Mouse (Mus musculus) layer of hippocampus, adult 9-10 months (tissue): Measurements from ENCODE around the gene Peli2.
"Not testable (repeated sequence)": the region's sequence is repeated elsewhere in the genome, so short reads cannot be mapped to it uniquely, and the experiment has no call there.

Experiments
- DNase-seq: peaks from one replicate; pipeline ENCODE4 v3.0.0; 2022; ENCODE audit warnings: low spot score

The Peli2 gene

DNA sequence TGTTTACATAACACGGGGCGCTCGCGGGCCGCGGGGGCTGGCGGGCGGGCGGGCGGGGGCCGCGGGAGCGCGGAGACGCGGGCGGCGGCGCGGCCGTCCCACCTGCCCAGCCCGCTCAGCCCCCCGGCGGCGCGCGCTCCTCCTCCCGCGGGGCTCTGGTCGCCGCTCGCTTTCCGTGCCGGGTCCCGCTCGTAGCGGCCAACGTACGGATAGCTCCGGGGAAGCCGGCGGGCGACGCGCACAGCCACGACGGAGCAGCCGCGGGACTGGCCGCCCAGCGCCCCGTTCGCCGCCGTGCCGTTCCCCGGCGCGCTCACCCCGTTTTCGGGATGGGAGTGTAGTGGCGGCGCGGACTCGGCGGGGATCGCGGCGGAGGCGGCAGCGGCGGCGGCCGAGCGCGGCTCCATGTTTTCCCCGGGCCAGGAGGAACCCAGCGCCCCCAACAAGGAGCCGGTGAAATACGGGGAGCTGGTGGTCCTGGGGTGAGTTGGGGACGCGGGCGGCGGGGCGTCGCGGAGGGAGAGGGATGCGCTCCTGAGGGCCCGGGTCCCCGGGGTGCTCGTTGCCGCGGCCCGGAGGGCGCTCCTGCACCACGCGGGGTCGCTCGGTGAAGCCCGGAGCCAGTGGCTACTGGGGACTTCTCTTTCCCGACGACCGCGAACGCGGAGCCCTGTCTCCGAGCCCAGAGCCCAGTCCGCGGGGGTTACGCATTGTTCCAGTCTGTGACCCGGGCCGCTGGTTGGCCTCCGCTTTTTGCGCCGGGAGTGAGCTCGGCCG lies at the start of gene Peli2:
TSS of gene Peli2 (plus strand) at position 72 of the 777 bp plus-strand sequence.
- no peak for DNase-seq

DNA sequence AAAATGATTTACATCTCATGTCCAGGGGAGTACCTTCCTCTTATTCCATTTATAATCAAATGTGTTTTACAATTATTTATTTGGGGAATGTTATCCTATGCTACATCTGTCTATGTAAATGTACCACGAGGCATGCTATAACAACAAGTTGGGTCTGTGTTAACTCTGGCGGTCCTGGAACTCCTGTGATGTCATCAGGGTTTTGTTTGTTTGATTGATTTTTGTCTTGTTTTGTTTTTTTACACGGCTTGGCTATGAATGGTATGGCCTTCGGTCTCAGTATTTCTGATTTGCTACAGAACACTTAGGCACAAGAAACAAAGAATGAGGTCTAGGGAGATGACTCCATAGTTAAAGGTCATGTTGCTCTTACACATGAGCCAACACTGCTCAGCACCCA lies 48.5 kb upstream of the Peli2 start:
- DNase-seq, result no peak

DNA sequence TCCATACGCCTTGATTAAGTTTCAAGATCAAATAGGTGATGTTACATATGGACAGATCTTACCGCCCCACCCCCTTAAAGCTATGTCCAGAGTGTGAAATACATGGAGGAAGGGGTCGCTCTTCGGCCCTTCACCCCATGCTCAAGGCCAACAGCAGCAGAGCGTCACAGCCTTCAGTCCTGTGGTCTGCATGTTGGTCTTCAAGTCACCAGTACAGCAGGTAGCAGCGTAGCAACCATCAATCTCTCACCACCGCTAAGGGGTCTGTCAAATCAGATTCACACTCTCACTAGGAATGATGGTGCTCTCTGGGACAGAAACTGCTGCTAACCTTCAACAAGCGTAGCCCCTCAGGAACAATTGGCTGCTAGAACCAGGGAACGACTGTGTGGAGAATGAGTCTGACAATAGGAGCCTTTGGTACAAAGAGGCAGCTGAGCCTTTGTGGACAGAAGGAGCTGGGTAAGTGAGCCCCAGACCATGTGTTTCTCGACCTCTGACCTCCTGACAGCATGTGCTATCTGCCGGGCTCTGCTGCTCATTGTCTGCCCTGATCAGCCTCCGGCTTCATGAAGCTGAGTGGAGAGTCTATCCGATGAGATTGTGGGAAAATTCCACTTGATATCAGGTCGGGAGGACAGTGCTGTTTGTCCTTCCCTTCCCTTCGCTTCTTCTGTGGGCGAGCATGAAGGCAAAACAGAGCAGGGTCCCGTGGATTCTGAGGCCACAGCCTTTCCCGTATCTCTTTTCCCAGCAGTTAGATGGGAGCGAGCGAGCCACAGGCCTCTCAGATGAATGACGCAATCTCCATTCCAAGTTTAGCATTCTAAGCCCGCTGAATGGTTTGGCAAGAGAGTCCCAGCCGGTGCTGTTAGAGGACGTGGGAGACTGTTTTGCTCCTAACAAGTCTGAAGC lies 47.1 kb upstream of the Peli2 start:
- no peak for DNase-seq

DNA sequence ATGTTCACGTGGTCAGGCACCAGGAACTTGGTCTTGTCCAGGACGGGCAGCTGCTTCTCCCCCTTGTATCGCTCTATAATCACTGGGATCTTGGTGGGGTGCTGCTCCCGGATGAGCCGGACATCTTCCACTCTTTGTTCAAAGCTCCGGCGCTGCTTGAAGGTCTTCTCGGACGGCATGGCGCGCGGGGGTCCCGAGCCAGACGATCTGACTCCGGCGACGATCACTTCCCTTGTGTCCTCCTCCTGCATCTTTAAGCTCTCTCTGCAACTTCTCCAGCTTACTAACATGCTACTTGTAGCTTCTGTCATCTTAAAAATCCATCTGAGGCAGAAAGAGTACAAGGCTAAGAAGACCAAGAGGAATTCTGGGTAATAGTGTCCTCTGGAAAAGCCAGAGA lies 41.0 kb upstream of the Peli2 start:
- not testable (repeated sequence) for DNase-seq

DNA sequence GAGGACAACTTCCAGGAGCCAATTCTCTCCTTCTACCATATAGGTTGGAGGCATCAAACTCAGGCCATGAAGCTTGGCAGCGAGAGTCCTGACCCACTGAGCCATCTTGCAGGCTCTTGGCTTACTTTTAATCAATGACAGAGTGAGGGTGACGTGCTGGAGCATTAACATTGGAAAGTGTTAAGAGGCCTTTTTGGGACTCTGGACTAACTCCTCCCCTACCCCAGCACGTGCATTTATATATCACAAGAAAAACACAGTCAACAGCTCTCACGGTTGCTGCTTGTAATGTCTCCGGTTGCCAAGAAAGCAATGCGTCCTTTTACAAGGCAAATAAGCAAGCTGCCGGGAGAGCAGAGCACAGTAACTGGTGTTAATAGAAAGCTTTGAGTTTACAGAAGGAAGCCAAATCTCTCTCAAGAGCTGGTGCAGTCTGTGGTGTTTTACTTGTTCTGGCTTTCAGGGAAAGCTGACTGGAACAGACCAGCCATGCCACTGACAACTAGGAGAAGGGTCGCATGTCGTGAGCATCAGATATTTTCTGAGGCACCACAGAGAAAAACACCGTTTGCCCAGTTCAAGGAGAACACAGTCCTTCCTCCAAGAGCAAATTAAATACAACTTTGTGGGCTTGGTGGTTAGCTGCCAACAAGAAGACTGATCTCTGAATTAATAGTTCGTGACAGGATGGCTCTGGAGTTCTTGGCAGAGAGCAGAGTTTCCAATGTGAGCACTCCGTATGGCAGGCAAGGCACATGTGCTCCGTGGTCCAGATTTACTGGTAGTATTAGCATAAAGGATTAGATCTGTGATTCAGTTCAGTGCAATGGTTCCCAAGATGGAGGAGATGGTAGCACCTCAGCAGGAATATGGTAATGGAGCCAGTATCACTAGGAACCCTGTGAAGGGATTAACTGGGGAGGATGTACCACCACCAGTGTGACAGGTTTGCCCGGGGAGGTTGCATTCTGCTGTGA lies 36.5 kb upstream of the Peli2 start:
- DNase-seq, result no peak

DNA sequence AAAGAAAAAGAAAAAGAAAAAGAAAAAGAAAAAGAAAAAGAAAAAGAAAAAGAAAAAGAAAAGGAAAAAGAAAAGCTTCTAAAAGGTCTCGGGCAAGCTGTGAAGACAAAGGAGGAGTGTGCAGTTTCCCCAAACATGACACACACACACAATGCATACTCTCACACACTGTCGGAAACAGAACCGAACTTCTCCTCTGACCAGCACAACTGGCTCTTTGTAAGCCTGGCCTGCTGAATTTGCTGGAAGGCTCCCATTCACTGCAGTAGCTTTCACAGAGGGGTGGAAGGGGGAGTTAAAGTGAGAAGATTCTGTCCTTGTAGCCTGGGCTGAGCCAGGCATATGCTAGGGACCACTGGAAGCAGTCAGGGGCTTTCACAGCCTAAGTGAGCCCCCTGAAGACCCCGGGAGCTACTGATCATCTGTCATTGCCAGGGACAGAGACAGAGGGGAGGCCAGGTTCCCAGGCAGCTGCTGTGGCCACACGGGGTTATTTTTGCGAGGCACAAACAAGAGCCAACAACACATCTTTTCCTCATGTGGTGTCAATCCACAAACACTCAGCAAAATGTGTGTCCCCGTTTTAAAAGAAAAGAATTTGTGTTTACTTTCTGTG lies 33.8 kb upstream of the Peli2 start:
- DNase-seq, result no peak

DNA sequence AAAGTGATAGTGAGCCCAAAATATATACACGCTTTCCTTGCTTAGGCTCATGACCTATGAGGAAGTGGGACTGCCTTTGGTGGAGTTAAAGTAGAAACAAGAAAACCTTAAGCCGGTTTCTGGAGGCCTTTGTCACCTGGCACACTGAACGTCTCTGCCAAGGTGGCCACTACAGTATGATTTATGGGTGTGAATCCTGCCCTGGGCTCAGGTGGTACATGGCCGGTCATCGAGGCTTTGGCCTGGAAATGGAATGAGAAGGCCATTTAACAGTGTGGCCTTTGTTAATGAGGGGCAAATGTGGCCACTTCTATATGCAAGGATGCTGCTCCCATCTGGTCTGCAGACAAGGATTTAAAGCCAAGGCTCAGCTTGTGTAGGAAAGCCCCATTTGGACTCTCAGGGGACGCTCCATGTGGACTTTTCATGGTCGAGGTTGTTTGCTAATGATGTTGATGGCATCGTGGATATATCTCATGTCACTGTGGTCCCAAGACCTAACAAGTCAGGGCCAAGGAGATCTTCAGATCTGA lies 33.3 kb upstream of the Peli2 start:
- DNase-seq, result no peak

DNA sequence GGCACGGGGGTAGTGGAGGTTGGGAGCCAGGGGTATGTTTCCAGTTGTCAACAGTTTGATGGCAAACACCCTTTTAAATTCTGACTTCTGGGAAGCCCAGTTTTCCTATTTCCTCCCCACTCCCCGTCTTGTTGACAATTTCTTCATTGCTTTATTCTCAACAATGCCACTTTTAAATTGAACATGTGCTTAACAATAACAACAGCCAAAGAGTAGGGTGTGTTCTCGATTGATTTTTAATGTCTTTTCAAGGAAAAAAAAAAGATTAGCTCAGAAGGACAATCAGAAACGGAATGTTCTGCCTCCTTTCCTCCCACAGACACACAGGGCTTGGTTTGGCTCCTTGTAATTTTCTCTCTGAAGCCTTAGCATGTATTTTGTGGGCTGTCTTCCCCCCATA lies 30.2 kb upstream of the Peli2 start:
- no peak for DNase-seq

DNA sequence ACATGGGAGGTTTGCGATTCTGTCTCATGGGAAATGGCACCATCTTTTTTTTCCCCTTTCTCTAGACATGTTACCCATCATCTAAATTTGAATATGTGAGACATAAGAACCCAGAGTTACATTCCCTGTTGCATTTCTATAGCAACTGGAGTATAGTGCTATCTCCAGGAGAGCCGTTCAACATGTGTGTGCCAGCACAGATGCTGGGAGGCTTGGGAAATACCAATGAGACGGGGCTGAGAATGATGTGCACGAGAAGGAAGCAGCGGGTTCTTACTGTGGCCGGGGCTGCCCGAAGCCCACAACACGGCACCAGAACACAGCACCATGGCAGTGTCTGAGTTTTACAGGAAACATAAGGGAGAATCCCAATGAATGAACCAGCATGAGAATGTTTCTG lies 29.5 kb upstream of the Peli2 start:
- DNase-seq, result no peak

DNA sequence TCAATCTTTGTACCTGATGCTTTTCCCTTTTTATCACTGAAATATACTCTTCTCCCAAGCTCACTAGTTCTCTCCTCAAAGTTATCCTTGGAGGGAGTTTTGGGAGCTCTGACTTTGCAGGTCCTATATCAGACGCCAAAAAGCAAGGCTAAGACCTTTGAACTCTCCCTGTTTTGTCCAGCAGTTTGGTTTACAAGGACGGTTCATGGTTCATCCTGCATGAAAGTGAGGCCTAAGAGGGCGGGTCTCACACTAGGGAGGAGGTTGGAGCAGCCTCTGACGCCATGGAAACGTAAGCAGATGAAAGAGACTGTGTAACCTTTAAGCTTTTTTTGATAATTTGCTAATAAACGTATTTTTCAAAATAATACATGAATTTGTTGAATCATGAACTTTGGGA lies 22.4 kb upstream of the Peli2 start:
- DNase-seq, result no peak

DNA sequence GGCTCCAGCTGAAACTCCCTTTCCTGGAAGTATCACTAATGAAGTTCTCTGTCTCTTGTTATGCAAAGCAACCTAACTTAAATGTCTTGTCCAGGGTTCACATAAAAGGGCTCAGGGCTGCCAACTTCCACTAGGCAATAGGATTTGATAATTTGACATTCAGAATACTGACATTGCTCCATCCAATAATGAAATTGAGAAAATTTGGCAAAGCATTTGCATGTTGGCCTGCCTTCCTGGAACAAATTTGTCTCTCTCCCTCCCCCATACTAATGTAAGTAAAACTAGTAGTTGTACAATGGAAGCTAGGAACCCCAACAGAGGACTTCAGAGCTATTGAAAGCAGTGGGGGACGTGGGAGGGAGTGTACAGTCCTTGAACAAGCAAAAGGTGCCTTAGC lies 21.3 kb upstream of the Peli2 start:
- no peak for DNase-seq

DNA sequence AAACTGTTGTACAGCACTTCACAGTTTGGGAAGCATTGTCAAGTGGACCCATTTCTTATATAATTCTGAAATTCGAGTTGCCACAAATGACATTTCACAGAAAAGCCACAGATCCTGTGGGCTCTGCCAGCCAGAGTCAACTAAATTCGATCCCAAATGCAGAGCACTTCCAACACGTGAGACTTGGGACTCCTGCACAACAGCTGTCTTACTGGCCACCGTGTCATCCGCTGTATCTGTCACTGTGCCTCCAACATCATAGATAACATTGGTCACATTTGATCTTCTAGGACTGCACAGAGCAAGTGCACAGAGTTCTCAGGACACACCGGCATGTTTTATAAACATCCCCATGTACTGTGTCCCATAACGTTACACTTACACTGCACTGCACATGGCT lies 14.2 kb upstream of the Peli2 start:
- no peak for DNase-seq

DNA sequence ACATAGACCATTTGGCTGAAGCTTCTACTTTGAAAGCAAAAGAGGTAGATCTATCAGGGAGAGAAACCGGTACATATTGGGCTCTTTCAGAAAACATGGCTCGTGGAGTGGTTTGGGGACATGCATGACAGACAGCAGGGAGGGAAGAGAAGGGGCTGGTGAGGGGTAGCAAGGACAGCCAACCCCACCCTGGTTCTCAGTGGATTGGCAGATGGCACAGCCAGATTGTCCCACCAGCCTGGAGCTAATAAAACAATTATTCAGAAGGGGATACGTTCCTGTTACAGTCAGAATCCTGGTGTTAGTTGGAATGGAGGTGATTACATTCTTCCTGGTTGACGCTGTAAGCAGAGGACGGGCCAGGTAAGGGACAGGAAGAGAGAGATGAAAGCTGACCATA lies 2.6 kb upstream of the Peli2 start:
- DNase-seq, result no peak

DNA sequence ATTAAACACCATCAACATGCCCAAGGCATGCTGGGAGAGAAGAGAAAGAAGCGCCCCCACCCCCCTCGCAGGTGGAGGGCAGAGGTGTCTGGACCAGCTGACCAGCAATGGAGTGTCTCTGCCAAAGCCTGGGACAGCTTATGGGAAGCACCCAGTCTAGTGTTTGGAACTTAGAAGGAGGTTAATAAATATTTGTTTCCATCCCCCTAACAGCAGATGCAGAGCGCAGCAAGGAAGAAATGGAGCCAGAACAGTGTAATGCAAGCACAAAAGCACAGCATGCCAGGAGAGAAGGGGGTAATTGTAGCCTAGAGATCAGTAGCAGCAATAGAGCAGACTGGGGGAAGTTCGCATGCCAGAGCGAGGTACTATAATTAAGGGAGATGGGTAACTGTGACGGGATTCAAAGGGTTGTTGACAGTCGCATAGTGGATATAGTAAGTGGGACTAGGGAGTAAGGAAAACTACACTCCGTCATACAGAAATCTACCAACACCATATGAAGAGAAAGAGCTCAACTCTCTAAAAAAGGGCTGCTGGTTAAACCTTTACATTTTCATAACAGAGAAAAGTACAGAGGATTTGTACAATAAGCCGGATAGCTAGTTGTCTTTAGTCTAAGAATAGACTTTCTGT lies 1.5 kb upstream of the Peli2 start:
- DNase-seq, result no peak

DNA sequence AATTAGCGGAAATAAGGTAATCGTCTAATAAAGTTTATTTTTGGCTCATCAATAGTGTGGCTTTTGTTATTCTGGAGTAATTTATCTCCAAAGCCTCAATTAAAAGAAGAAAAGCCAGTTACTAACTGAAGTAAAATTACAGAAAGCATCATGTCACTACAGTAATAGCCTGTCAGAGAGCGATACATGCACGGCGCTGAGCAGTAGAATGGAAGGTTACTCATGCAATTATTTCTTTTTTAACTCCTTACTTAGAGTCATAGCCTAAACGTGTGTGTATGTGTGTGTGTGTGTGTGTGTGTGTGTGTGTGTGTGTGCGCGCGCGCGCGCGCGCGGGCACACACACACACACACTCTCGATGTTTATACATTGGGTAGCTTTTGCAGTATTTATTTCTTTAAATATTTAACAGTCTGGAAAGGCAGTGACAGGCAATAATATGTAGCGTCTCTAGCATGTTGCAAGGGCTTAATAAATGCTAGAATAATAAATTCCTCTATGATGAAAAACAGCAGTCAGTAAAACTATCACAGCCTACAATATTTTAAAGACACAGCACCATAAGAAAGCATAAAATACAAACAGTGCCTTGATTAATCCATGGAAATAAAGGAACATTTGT lies 864 bp upstream of the Peli2 start:
- no peak for DNase-seq

DNA sequence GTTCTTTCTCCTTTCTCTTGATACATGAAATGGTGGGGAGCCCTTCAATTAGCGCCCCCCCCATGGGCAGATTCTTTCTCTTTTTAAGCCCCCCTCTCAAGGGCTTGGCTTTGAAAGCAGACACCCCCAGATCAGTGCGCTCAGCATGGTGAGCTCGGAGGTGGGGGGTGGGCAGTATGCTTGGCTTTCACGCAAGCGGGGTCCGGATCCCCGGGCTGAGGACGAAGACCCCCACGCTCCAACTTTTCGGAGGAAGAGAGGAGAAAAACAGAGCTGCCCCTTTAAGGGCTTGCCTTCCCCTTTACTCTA lies 226 bp upstream of the Peli2 start:
- no peak for DNase-seq

DNA sequence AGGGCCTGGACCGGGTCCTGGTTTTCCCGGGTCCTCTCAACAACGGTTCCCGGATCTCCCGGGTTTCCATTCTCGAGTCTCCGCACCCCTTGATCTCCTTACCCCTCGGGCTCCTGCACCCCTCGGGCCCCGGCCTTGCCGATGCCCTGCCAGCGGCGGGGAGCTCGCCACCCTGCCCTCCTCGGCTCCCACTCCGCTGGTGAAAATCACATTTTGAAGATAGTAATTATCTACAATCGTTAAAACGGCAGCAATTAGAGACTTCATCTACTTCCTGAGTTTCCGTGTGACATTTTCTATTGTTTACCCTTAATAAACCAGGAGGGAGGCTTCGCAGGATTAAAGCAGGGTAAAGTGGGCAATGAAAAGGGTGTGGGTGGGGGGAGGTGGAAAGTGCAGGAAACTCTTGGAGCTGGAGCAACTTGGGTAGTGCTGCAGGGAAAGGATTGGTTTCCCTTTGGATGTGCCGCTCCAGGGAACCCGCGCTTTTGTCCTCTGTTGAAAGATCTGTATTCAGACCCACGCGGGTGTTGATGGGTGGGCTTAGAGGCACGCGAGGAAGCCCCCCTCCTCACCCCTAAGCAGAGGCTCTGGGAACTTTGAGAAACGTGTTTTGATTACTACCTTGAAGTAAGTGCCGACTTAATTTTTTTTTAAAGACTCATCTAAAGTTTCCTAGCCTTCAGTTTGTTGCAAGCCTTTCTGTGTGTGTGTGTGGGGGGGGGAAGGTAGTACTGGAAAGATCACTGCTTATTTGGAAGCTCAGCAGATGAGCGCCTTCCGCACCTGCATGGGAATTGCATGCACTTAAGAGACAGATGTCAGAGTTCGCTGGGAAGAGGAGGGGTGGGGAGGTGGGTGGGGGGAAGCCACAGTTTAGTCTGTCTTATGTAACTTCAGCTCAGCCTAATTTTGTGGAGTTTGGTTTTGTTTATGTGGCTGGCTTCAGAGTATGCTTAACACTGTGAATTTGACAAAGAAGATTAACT lies 1.2 kb downstream of the Peli2 start:
- DNase-seq, result no peak

DNA sequence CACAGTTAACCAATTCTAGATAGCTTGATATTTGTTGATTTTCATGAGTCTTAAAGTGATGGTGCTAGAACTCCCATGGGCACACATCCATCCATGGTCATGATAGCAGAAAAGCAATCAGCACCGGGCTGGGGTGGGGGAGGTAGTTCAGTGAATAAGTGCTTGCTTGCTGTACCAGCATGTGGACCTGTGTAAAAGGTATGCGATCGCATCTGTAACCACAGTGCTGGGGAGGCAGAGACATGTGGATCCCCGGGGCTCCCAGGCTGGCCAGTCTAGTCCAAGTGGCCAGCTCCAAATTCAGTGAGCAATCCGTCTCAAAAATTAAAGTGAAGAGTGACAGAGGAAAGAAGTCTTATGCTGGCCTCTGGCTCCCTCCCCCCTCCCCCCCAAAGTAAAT lies 3.4 kb downstream of the Peli2 start:
- DNase-seq, result no peak

DNA sequence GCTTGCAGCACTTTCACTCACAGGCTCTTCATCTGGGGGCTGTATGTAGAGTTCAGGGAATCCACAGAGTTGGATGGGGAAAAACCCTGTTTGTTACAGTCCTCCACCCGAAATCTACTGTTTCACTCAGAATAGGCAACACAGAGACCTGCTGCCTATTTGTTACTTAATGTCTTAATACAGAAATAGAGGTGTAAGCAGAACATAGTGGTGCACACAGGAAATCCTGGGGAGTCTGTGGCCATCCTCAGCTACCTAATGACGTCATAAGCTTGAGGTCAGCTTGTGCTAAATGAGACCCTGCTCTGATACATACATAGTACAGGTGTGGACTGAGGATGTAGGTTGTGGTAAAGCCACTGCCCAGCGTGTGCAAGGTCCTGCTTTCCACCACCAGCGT lies 4.2 kb downstream of the Peli2 start:
- DNase-seq, result no peak
